Mouse (Mus musculus): Measurements from ENCODE around the gene Crlf3. TPM values are rescaled to one million over a fixed set of nuclear protein-coding genes. Genes with fewer than 3 reads are reported as not detected.

Crlf3 gene
- total RNA-seq (2014; fragmentation: Nextera tagmentation) (132 and 144 TPM in 2 replicates), total RNA-seq (2017) (257 and 265 TPM in 2 replicates), polyA plus RNA-seq (2012) (62.4 and 67.6 TPM in 2 replicates)

DNA sequence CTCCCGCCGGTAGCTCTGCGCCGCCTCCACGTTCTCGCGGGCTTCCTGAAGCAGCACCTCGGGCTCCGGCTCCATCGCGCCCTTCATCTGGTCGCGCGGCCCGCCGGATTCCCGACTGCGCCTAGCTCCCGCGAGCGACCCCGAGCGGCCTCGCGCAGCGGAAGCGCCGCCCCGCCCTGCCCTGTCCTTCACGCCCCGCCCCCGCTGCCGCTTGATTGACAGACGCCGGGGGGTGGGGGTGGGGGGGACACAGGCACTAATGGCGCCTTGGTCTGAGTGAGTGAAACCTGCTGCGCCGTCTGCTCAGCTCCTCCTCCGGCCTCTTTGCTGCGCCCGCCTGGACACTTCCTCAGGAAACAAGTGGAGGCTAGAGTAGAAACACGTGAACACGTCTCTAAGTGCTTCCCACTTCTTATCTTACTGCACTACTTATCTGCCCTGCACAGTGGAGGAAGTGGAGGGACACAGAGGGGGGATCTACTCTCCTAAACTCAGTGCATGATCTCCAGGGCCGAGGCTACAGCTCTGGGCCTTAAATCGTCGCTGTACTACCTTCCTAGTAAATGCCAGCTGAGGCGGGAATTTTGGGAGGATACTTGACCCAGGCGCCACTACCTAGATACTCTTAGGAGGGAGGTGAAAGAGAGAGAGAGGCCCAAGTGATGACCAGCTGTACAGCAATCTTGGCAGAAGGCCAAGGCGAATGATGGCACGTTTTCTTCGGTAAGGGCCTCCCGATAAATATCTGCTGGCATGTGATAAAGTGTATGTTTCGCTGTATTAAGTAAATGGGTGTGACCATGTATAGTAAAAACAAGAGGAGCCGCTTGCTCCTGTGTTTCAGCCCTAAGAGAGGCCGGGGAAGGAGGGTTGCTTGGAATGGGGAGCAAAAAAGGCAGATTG, at the start of gene Crlf3:
Gene Crlf3, minus strand, starts transcription at position 166 of the 903 bp plus-strand sequence.
- peak within 1 kb of the TSS; percentile 91 for H3K4me3 ChIP-seq (ENCODE audit: low read depth, low read length)
- H3K9me3 ChIP-seq (replicated peaks), result peaks cover 7% of the 10 kb centered on the region
- H3K4me1 ChIP-seq (ENCODE audit: insufficient read depth, low read depth, low read length), result peaks cover 61% of the 10 kb centered on the region
- peaks cover 23% of the 10 kb centered on the region for H3K36me3 ChIP-seq (replicated peaks)
- no peak for TF ChIP-seq POLR2AphosphoS5 (IDR thresholded peaks at IDR 0.05; ENCODE audit: insufficient replicate concordance, low read depth, low read length)
- peak; percentile 75; the same call in 1 of the 2 replicates for TF ChIP-seq GATA2 (IDR thresholded peaks at IDR 0.05; ENCODE audit: borderline replicate concordance, low read depth, low read length)
- TF ChIP-seq TAL1 (conservative IDR thresholded peaks at IDR 0.05; ENCODE audit: low read depth, low read length), result peak; percentile 82
- peak; percentile 91 for ATAC-seq (ENCODE audit: extremely low read depth, insufficient number of reproducible peaks, low FRiP score, poor library complexity, severe bottlenecking)
- peak; percentile 79 for DNase-seq (ENCODE audit: low spot score)
- H3K27me3 ChIP-seq (ENCODE audit: insufficient read depth, low read length), result no peaks in the 10 kb centered on the region

GRCm38 (mm10) chr11:80116411-80116810, 35.6 kb upstream of the Crlf3 start:
- no peaks in the 10 kb centered on the region for H3K27me3 ChIP-seq (ENCODE audit: insufficient read depth, low read length)
- H3K4me1 ChIP-seq (ENCODE audit: insufficient read depth, low read depth, low read length), result no peaks in the 10 kb centered on the region; the same call in 1 of the 2 replicates
- H3K36me3 ChIP-seq (replicated peaks), result peaks cover 91% of the 10 kb centered on the region

DNA sequence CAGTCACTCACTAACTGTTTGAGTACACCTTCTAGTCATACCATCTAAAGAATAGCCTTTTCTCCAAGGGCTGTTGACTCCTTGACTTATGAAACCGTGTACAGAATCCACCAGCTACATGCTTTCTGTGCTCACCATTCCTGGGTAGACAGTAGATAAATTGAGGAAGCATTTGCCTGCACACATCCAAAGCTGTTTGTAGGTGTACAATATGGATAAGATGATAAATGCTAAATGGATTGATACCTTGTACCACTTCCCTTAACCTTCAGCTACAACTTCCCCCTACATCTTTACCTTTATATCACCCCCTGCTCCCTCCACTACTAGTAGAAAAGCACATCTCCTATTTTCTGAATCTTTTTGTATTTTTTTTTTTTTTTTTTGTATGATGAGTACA, 23.6 kb upstream of the Crlf3 start:
- H3K4me1 ChIP-seq (ENCODE audit: insufficient read depth, low read depth, low read length), result peaks cover 33% of the 10 kb centered on the region
- ATAC-seq (ENCODE audit: extremely low read depth, insufficient number of reproducible peaks, low FRiP score, poor library complexity, severe bottlenecking) (no peak), DNase-seq (ENCODE audit: low spot score) (no peak)
- H3K9me3 ChIP-seq (replicated peaks), result no peaks in the 10 kb centered on the region
- TF ChIP-seq GATA1 (IDR thresholded peaks at IDR 0.05; ENCODE audit: borderline replicate concordance, low read length) (no peak), CTCF (IDR thresholded peaks at IDR 0.05; ENCODE audit: low read depth, low read length) (no peak), POLR2AphosphoS5 (IDR thresholded peaks at IDR 0.05; ENCODE audit: insufficient replicate concordance, low read depth, low read length) (no peak), TAL1 (conservative IDR thresholded peaks at IDR 0.05; ENCODE audit: low read depth, low read length) (no peak), GATA2 (IDR thresholded peaks at IDR 0.05; ENCODE audit: borderline replicate concordance, low read depth, low read length) (no peak)
- H3K27me3 ChIP-seq (ENCODE audit: insufficient read depth, low read length), result no peaks in the 10 kb centered on the region
- H3K4me3 ChIP-seq (ENCODE audit: low read depth, low read length), result no peak overlapping the region
- H3K36me3 ChIP-seq (replicated peaks), result peaks cover 84% of the 10 kb centered on the region

More at GRCm38 (mm10) chr11:80116411-80116810, 35.6 kb upstream of the Crlf3 start:
- no peaks in the 10 kb centered on the region for H3K9me3 ChIP-seq (replicated peaks)
- H3K4me3 ChIP-seq (ENCODE audit: low read depth, low read length), result no peak overlapping the region
- ATAC-seq (ENCODE audit: extremely low read depth, insufficient number of reproducible peaks, low FRiP score, poor library complexity, severe bottlenecking) (no peak), DNase-seq (ENCODE audit: low spot score) (no peak)
- TF ChIP-seq TAL1 (conservative IDR thresholded peaks at IDR 0.05; ENCODE audit: low read depth, low read length) (no peak), GATA2 (IDR thresholded peaks at IDR 0.05; ENCODE audit: borderline replicate concordance, low read depth, low read length) (no peak), POLR2AphosphoS5 (IDR thresholded peaks at IDR 0.05; ENCODE audit: insufficient replicate concordance, low read depth, low read length) (no peak), CTCF (IDR thresholded peaks at IDR 0.05; ENCODE audit: low read depth, low read length) (no peak), GATA1 (IDR thresholded peaks at IDR 0.05; ENCODE audit: borderline replicate concordance, low read length) (no peak)

- Histone ChIP-seq H3K36me3 (replicated peaks) (peaks cover 81% of the 10 kb centered on the region), H3K4me3 (ENCODE audit: low read depth, low read length) (peak overlapping the region; percentile 40; the same call in 1 of the 2 replicates), H3K9me3 (replicated peaks) (no peaks in the 10 kb centered on the region), H3K4me1 (ENCODE audit: insufficient read depth, low read depth, low read length) (peaks cover 58% of the 10 kb centered on the region), H3K27me3 (ENCODE audit: insufficient read depth, low read length) (no peaks in the 10 kb centered on the region)
- TF ChIP-seq TAL1 (conservative IDR thresholded peaks at IDR 0.05; ENCODE audit: low read depth, low read length) (peak; percentile 67), POLR2AphosphoS5 (IDR thresholded peaks at IDR 0.05; ENCODE audit: insufficient replicate concordance, low read depth, low read length) (no peak)
- ATAC-seq (ENCODE audit: extremely low read depth, insufficient number of reproducible peaks, low FRiP score, poor library complexity, severe bottlenecking) (peak; percentile 76), DNase-seq (ENCODE audit: low spot score) (peak; percentile 24)
Measured at GRCm38 (mm10) chr11:80101298-80101697, 20.5 kb upstream of the Crlf3 start.

DNA sequence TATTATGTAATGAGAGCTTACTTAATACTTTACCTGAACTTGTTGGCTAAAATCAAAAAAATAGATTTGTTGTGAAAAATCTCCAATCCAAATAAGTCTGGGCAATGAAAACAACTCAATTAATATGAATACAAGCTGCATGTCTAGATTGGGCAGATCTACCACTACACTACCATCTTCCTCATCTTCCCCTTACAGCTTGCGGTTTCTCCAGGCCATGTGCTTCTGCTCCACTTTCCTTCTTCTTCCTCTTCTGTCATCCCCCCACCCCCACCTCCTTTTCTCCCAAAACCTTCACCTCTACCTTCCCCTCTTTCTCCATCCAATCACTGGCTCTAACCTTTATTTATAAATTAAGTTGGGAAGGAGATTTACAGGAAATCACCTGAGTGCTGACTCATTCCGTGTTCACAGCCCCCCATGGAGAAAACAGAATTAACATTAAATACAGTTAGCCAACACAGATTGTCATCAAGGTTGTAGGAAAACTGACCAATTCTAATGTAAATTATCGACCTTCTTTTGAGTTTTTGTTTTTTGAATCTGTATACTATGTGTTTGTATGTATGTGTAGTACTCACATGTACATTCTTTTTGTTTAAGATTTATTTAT, 17.8 kb upstream of the Crlf3 start:
- H3K4me3 ChIP-seq (ENCODE audit: low read depth, low read length), result no peak overlapping the region
- DNase-seq (ENCODE audit: low spot score) (no peak), ATAC-seq (ENCODE audit: extremely low read depth, insufficient number of reproducible peaks, low FRiP score, poor library complexity, severe bottlenecking) (no peak)
- no peaks in the 10 kb centered on the region for H3K27me3 ChIP-seq (ENCODE audit: insufficient read depth, low read length)
- H3K36me3 ChIP-seq (replicated peaks), result peaks cover 83% of the 10 kb centered on the region
- H3K4me1 ChIP-seq (ENCODE audit: insufficient read depth, low read depth, low read length), result peaks cover 69% of the 10 kb centered on the region
- no peak for TF ChIP-seq GATA1 (IDR thresholded peaks at IDR 0.05; ENCODE audit: borderline replicate concordance, low read length)
- 0 out of 2 replicates have a peak, but pooled peaks have one; percentile 22 for TF ChIP-seq TAL1 (conservative IDR thresholded peaks at IDR 0.05; ENCODE audit: low read depth, low read length)
- H3K9me3 ChIP-seq (replicated peaks), result no peaks in the 10 kb centered on the region

DNA sequence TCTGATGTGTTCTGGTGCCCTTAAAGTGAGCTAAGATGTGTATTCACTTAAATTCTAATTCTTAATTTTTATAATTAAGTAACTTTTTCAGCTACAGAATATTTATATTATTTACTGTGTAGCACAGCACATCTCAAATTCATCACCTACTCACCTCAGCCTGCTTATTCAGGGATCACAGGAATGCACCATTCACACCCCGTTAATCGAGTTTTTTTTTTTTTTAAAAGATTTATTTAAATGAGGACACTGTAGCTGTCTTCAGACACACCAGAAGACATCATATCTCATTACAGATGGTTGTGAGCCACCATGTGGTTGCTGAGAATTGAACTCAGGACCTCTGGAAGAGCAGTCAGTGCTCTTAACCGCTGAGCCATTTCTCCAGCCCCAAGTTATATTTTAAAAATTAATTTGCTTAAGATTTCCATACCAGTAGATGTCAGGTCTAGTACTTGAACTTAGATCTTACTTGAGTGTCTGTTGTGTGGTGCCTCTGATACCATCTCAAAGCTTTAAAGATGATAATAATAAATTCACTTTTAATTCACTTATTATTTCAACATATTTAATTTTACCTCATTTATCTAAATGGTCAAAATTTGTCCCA, 9.9 kb upstream of the Crlf3 start:
- no peaks in the 10 kb centered on the region for H3K27me3 ChIP-seq (ENCODE audit: insufficient read depth, low read length)
- TF ChIP-seq TAL1 (conservative IDR thresholded peaks at IDR 0.05; ENCODE audit: low read depth, low read length) (no peak), GATA2 (IDR thresholded peaks at IDR 0.05; ENCODE audit: borderline replicate concordance, low read depth, low read length) (no peak), POLR2AphosphoS5 (IDR thresholded peaks at IDR 0.05; ENCODE audit: insufficient replicate concordance, low read depth, low read length) (no peak), GATA1 (IDR thresholded peaks at IDR 0.05; ENCODE audit: borderline replicate concordance, low read length) (no peak)
- H3K9me3 ChIP-seq (replicated peaks), result no peaks in the 10 kb centered on the region
- no peak for DNase-seq (ENCODE audit: low spot score)
- no peak for ATAC-seq (ENCODE audit: extremely low read depth, insufficient number of reproducible peaks, low FRiP score, poor library complexity, severe bottlenecking)
- H3K4me3 ChIP-seq (ENCODE audit: low read depth, low read length), result peak overlapping the region; percentile 93
- peaks cover 36% of the 10 kb centered on the region for H3K36me3 ChIP-seq (replicated peaks)
- peaks cover 62% of the 10 kb centered on the region for H3K4me1 ChIP-seq (ENCODE audit: insufficient read depth, low read depth, low read length)

Measured in G1E (cell line).